Comparison of ENCODE assay signal across 9 mouse cellular contexts in genomic region chr6:72185893-72186490, GRCm38 (mm10). TPM values are rescaled to one million over a fixed set of nuclear protein-coding genes. Genes with fewer than 3 reads are reported as not detected.
DNase-seq lines count a peak whose midpoint lies in the region; ATAC-seq and TF ChIP-seq lines count a peak whose summit lies in the region.
"Had no signal": no experiment of that assay in that cellular context is flagged by ENCODE, and none has a peak within 500 bp of the region (broad histone marks: within the 10 kb centered on the region; RNA-seq: fewer than 3 reads in every experiment).

No protein-coding gene starts in this region.

- peak; percentile 72 for DNase-seq in ES-CJ7 (ENCODE audit: low read depth, low spot score)
- DNase-seq in c-Kit-positive CD71-negative TER-119-negative erythroid progenitor cells, embryonic 14.5 days (ENCODE audit: low read depth) = peak; percentile 40
- peak; percentile 87 for DNase-seq in forebrain, embryonic 11.5 days (ENCODE audit: low spot score)
- peak; percentile 84 to 90 for DNase-seq in heart, postnatal 14 days
- peak; percentile 21 for DNase-seq in large intestine, adult 2 months (ENCODE audit: low read depth, low spot score)
- peak; percentile 88 for DNase-seq in lung, adult 2 months
- peak; percentile 65 for DNase-seq in thymus, postnatal 0 days (ENCODE audit: low spot score)

- peak; percentile 57 for ATAC-seq in forebrain, embryonic 11.5 days (replicated peaks; ENCODE audit: low FRiP score)

- TF ChIP-seq POLR2A in lung, adult 2 months (IDR thresholded peaks at IDR 0.05; ENCODE audit: borderline replicate concordance, extremely low read depth, low read depth, low read length) = no peak
- TF ChIP-seq POLR2A in olfactory bulb, adult 2 months (IDR thresholded peaks at IDR 0.05; ENCODE audit: insufficient read depth, low read depth, low read length) = no peak

- TF ChIP-seq CTCF in lung, adult 2 months (IDR thresholded peaks at IDR 0.05; ENCODE audit: insufficient read depth, low read length) = peak; percentile 99
- TF ChIP-seq CTCF in olfactory bulb, adult 2 months (IDR thresholded peaks at IDR 0.05; ENCODE audit: insufficient read depth, low read depth, low read length) = peak; percentile 93

- no peak overlapping the region for H3K4me2 ChIP-seq in forebrain, embryonic 11.5 days (ENCODE audit: low read depth, low read length, severe bottlenecking)
- H3K4me2 ChIP-seq: liver, embryonic 15.5 days had no signal

- intact Hi-C loops in heart, postnatal 14 days (cut with DNase I) = loop anchor here (1.0 to 5.0 kb wide), 4 partner anchors 51 to 221 kb away; no protein-coding TSS in a partner anchor

- no peaks in the 10 kb centered on the region for H3K36me3 ChIP-seq in forebrain, embryonic 11.5 days (ENCODE audit: control insufficient read depth, insufficient read depth, low read length)
- H3K36me3 ChIP-seq: liver, embryonic 15.5 days had no signal

- peaks cover 7% of the 10 kb centered on the region; the same call in 1 of the 2 replicates for H3K4me1 ChIP-seq in forebrain, embryonic 11.5 days (replicated peaks; ENCODE audit: control insufficient read depth, insufficient read depth, low read length)
- H3K4me1 ChIP-seq in lung, adult 2 months (ENCODE audit: control insufficient read depth, insufficient read depth, low read length) = peaks cover 6% of the 10 kb centered on the region
- H3K4me1 ChIP-seq in olfactory bulb, adult 2 months (ENCODE audit: control insufficient read depth, insufficient read depth, low read length) = peaks cover 10% of the 10 kb centered on the region

- 6% methylated on average over 6 of the region's 6 CpGs for WGBS in forebrain, embryonic 11.5 days
- WGBS in large intestine, adult 2 months = 2% methylated on average over 6 of the region's 6 CpGs
- WGBS in lung, adult 2 months = 2% methylated on average over 6 of the region's 6 CpGs
- WGBS in olfactory bulb, adult 2 months = 4% methylated on average over 6 of the region's 6 CpGs

- no peaks in the 10 kb centered on the region for H3K9me3 ChIP-seq in forebrain, embryonic 11.5 days (ENCODE audit: control insufficient read depth, low read length)
- H3K9me3 ChIP-seq: liver, embryonic 15.5 days had no signal

- H3K27ac ChIP-seq in forebrain, embryonic 11.5 days (ENCODE audit: low read depth, low read length) = no peak overlapping the region
- H3K27ac ChIP-seq in olfactory bulb, adult 2 months (ENCODE audit: insufficient read depth, low read depth, low read length) = no peak overlapping the region
- H3K27ac ChIP-seq: liver, embryonic 15.5 days had no signal

- H3K4me3 ChIP-seq in forebrain, embryonic 11.5 days (ENCODE audit: low read depth, low read length) = no peak overlapping the region
- H3K4me3 ChIP-seq in lung, adult 2 months (replicated peaks; ENCODE audit: extremely low read depth, low read depth, low read length) = no peak overlapping the region
- no peak overlapping the region for H3K4me3 ChIP-seq in olfactory bulb, adult 2 months (ENCODE audit: insufficient read depth, low read depth, low read length)
- H3K4me3 ChIP-seq: liver, embryonic 15.5 days had no signal

- no peak overlapping the region for H3K9ac ChIP-seq in forebrain, embryonic 11.5 days (ENCODE audit: low read length)
- H3K9ac ChIP-seq: liver, embryonic 15.5 days had no signal

- no peaks in the 10 kb centered on the region; the same call in 1 of the 2 replicates for H3K27me3 ChIP-seq in forebrain, embryonic 11.5 days (ENCODE audit: control insufficient read depth, insufficient read depth, low read length)

RNA-seq across cellular contexts. Expression of gene Atoh8, which starts 49.4 kb away (rescaled TPM):
- 10.8 and 11.8 TPM in 2 replicates for polyA plus RNA-seq in forebrain, embryonic 11.5 days (2014; fragmentation: Nextera tagmentation; extraction: Ambion mirVana)
- total RNA-seq in heart, postnatal 14 days (2021) = 10 to 100 TPM; 10.1 to 11.3 TPM
- 5.5 and 5.9 TPM in 2 replicates for polyA plus RNA-seq in large intestine, adult 2 months (2012; rRNA removed)
- polyA plus RNA-seq in lung, adult 2 months (2012; rRNA removed) = 26.4 and 26.7 TPM in 2 replicates
- polyA plus RNA-seq in olfactory bulb, adult 2 months (2012; ENCODE audit: insufficient read depth, insufficient read length, low replicate concordance, missing spikeins) = not detected in 2 replicates
- polyA plus RNA-seq in thymus, postnatal 0 days (2015; fragmentation: Nextera tagmentation; extraction: Ambion mirVana) = 2.1 and 3.9 TPM in 2 replicates

Comparison
In these comparisons a context has a peak if more than half of its experiments do, and no peak if none do; other contexts are left out.
1. DNase-seq: peak in every context shown above with its lines; median percentile 88 in lung, adult 2 months; 87 in forebrain, embryonic 11.5 days; 87 in heart, postnatal 14 days; 72 in ES-CJ7; 65 in thymus, postnatal 0 days; 40 in c-Kit-positive CD71-negative TER-119-negative erythroid progenitor cells, embryonic 14.5 days; 21 in large intestine, adult 2 months.